Mouse (Mus musculus) spleen, adult 2 months (tissue): ENCODE data around the gene Hoxa3. TPM values are rescaled to one million over a fixed set of nuclear protein-coding genes. Genes with fewer than 3 reads are reported as not detected.
A peak's percentile ranks its signal among the peaks of the same experiment; 100 is the strongest.

Source experiments
- DNase-seq, 2 experiments: peaks; one replicate each; pipeline versions ENCODE4 v3.0.0 to v3.0.0-alpha.2; 2012 to 2021; ENCODE audit warnings: low spot score in 2 of 2, low read depth in 1 of 2
- H3K27ac ChIP-seq: fragments of 200-500 bp; 2 replicates; pipeline ENCODE4 v1.5.1; 2012; ENCODE audit warnings: low read length, inconsistent platforms; ENCODE audit not compliant: insufficient read depth
- H3K27me3 ChIP-seq: fragments of 200-500 bp; 2 replicates; pipeline ENCODE4 v1.6.1; 2012; ENCODE audit warnings: mild to moderate bottlenecking, moderate library complexity, low read length, inconsistent platforms; ENCODE audit not compliant: control insufficient read depth, insufficient read depth
- H3K36me3 ChIP-seq: fragments of 200-500 bp; 2 replicates; pipeline ENCODE4 v1.6.1; 2012; ENCODE audit warnings: mild to moderate bottlenecking, low read length, inconsistent platforms; ENCODE audit not compliant: control insufficient read depth, insufficient read depth
- H3K4me1 ChIP-seq: fragments of 200-500 bp; 2 replicates; pipeline ENCODE4 v1.6.1; 2011; ENCODE audit warnings: inconsistent platforms; ENCODE audit not compliant: control insufficient read depth, insufficient read depth, insufficient read length
- H3K4me3 ChIP-seq: fragments of 200-500 bp; 2 replicates; pipeline ENCODE4 v1.5.1; 2011; ENCODE audit warnings: mild to moderate bottlenecking, inconsistent platforms; ENCODE audit not compliant: insufficient read depth, insufficient read length; ENCODE audit errors: extremely low read depth
- CTCF ChIP-seq: fragments of 200-500 bp; IDR thresholded peaks from 2 replicates; pipeline ENCODE4 v1.5.1; 2011; ENCODE audit warnings: mild to moderate bottlenecking, inconsistent platforms; ENCODE audit not compliant: insufficient read depth, insufficient read length, insufficient replicate concordance; ENCODE audit errors: extremely low read depth
- POLR2A ChIP-seq: fragments of 200-500 bp; IDR thresholded peaks from 2 replicates; pipeline ENCODE4 v1.6.1; 2011; ENCODE audit warnings: low read depth, low read length, inconsistent platforms
- WGBS: fragments of 180-500 bp; shearing (Covaris S2); methylation state at CpG from one replicate; pipeline ENCODE4 v1.1.7; 2018; 5-methylcytosine and 5-hydroxymethylcytosine counted together
- polyA plus RNA-seq: library from polyadenylated mRNA; depleted of rRNA; stranded (reverse); fragments of >200 nt; gene quantifications from 2 replicates; pipeline ENCODE4 v1.2.3, GENCODE M21; 2012

The Hoxa3 gene
- polyA plus RNA-seq, 1 experiment = 1.4 TPM

DNA sequence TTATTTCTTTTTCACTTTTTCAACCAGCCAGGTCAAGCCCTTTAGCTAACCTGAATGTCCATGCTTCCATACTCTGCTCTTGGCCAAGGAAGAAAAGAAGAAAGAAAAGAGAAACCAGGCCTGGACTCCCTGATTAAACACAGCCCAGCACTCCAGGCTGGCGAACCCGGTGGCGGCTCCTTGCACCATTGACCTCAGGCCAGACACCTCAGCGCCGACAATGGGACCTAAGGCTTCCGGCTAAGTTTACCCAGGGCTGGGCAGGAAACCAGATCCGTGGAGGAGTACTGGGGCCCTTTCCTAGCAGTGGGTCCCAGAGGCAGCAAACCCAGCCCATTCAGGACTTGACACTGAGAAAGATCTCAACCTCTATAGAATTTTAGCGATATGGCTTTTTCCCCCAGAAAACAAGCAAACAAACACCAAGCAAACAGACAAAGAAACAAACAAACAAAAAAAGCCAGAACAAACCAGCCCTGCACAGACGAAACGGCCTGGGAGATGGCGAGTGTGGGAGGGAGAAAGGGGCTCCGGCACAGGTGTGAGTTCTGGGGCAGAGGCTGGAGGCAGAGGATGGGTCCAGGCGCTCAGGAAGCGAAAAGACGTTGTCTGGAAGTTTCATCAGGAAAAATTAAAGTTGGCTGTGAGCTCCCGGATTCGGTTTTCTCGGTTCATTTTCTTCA is 18.9 kb upstream of the Hoxa3 start:
- Histone ChIP-seq H3K27me3 (peaks cover 51% of the 10 kb centered on the region), H3K4me3 (peak overlapping the region; percentile 5; the same call in 1 of the 2 replicates)
- 5% methylated on average over 18 of the region's 18 CpGs for WGBS

DNA sequence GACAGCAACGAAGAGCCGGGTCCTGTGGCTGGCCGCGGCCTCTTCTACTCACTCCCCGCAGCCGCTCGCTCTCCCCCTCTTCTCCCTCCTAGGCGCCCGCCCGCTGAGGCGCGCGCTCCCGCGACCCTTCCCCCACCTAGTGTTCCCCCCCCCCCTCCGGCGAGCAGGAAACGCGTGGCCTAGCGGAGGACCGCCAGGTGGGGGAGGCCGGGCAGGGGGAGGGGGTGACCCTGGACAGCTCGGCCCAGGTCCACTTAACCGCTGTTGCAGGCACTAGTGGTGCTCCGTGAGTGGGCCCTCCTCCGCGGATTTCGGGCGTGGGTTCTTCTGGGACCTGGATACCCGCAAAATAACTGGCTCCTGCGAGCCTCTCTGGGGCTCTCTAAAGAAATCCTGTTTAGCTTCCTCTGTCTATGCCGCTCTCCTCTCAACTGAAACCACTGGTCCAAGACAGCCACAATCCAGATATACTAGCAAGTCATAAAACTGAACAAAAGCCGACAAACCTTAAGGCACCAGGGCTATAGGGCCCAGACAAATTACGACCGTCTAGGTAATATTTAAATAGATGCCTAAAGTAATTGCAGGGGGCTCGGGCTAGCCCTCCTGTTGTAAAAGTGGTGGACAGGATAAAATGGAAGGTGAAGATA is 17.5 kb upstream of the Hoxa3 start, which contains the start of gene Hoxa9:
Hoxa9 (minus strand) TSS at position 574 of the 650 bp plus-strand sequence.
- Histone ChIP-seq H3K36me3 (no peaks in the 10 kb centered on the region), H3K4me3 (no peak within 1 kb of the TSS), H3K4me1 (peaks cover 24% of the 10 kb centered on the region), H3K27me3 (peaks cover 63% of the 10 kb centered on the region), H3K27ac (no peak within 1 kb of the TSS)
- WGBS = 4% methylated on average over 22 of the region's 36 CpGs
- no peak for DNase-seq
- no peak for TF ChIP-seq POLR2A
- no peak for TF ChIP-seq CTCF

More for the DNA sequence above, 18.9 kb upstream of the Hoxa3 start:
- no peak for TF ChIP-seq CTCF
- no peak for TF ChIP-seq POLR2A
- DNase-seq = no peak
- Histone ChIP-seq H3K27ac (no peak overlapping the region), H3K36me3 (no peaks in the 10 kb centered on the region), H3K4me1 (peaks cover 20% of the 10 kb centered on the region)

DNA sequence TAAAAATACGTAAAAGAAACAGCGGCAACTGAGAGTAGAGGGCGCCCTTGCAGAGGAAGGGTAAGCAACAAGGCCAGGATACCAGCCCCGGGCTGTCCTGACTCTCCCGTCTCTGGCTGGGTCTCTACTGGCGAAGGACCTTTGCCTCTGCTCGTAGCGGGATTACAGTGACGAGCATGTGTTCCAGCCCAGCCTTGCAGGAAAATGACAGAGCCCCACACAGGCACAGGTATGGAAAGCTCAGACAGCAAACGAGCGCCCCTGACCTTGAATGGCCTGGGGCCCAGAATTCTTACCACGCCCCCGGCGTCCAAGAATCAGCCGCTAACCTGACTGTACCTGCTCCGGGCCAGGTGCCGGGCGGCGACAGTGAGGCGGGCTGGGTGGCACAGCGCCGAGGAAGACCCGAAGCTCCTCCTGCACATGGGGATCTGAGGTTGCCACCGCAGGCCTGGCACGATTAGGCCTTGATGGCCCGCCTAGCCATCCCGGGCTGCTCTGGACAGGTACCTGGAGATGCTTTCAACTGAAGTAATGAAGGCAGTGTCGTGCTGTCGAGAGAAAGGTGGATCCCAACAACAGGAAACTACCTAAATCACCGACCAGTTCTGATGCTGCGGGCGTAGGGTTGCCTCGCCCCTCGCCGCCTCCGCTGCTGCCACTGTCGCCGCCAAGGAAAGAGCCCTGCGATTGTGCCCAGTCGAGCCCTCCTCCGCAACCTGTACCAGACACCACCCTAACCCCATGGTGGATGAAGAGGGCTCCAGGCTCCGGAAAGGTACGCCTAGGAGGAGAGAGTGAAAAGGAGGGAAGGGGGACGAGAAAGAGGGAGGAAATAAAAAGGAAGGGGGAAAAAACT is 16.7 kb upstream of the Hoxa3 start:
- WGBS = 3% methylated on average over 43 of the region's 44 CpGs
- Histone ChIP-seq H3K36me3 (no peaks in the 10 kb centered on the region), H3K27ac (no peak overlapping the region), H3K27me3 (peaks cover 64% of the 10 kb centered on the region), H3K4me1 (peaks cover 25% of the 10 kb centered on the region), H3K4me3 (no peak overlapping the region)
- no peak for TF ChIP-seq POLR2A
- no peak for TF ChIP-seq CTCF
- DNase-seq = no peak

DNA sequence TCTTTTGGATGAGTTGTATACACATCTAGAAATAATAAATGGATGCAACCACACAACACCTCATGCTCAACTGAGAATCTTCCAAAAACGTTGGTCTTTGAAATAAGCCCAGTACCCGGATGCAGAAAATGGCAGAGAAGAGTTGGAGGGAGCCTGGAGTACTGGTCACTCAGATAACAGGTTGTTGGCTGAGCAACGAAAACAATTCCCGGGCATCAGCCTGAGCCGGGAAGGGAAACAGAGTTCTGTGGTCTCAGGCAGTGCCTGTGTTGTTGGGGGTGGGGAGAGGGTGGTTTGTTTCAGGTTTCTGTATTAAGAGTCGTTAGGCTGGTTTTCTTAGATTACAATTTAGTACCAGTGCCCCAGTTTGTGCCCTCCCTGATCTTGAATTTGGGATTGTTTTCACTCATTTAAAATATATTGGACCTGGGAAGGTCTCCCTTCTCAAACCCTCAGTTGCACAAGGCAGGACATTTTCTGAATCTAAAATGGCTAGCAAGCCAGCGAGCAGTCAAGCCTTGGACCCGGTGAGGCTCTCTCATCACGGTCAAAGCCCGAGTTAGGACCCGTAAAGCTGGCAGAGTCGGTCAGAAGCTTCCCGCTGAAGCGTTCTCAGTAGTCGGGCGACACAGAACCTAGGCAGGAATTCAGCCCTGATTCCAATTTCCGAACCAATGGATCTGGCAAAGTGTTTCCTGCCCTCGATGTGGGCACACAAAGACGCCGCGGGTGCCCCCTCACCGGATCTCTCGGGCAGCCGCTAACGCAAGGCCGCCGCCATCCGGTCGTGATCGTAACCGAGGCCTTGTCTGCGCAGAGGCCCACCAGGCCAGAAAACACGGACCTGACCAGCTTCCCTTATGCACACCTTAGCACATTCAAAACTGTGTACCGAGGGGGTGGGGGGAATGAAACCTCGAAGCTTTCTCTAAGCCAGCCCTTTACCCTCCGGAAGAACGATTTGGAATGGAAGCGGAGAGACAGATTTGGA is 15.6 kb upstream of the Hoxa3 start:
- Histone ChIP-seq H3K27me3 (peaks cover 61% of the 10 kb centered on the region), H3K4me3 (0 out of 2 replicates have a peak overlapping the region, but pooled peaks have one; percentile 18), H3K36me3 (no peaks in the 10 kb centered on the region), H3K27ac (no peak overlapping the region), H3K4me1 (peaks cover 17% of the 10 kb centered on the region)
- TF ChIP-seq CTCF (no peak), POLR2A (no peak)
- DNase-seq = no peak
- WGBS = 3% methylated on average over 38 of the region's 38 CpGs

DNA sequence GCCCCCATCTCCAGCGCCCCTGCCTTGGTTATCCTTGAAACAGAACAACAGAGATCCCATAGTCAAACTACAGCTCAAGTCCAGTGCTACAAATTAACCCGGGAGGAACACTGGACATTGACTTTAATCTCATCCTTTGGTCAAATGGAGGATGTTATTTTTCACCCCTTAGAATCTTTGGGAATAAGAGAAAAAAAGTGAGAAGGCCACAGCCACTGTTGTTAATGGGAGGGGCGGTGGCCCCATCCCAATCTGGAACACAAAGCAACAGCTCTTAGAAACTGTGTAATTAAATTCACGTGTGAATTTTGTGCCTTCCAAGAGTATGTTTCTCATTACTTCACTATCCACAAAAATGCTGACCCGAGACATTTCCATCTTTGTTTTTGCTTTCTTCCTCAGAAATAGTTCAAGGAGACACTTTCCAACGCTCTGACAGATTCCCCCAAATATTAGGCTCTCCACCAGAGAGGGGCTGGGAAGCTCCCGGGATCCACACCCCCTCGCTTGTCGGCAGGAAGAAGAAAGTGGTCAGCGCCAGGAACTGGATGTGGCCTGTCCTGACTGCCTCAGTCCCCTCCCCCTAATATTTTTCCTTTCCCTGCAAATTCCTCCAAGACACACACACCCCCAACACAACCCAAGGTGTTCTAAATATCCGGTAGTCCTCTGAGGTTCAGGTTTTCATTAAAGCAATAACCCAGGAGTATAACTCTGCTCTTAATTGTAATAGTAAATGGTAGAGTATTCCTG is 14.5 kb upstream of the Hoxa3 start:
- no peak overlapping the region for H3K4me3 ChIP-seq
- H3K27ac ChIP-seq = no peak overlapping the region
- no peak for TF ChIP-seq CTCF
- TF ChIP-seq POLR2A = no peak
- no peaks in the 10 kb centered on the region for H3K36me3 ChIP-seq
- DNase-seq = no peak
- peaks cover 17% of the 10 kb centered on the region for H3K4me1 ChIP-seq
- 36% methylated on average over 11 of the region's 11 CpGs for WGBS
- H3K27me3 ChIP-seq = peaks cover 55% of the 10 kb centered on the region
